Mouse (Mus musculus): Measurements from ENCODE around the gene Tjp1.

The Tjp1 gene

GRCm38 (mm10) chr7:65431018-65431695 is 96.4 kb downstream of the Tjp1 start:
- no peak for DNase-seq (ENCODE audit: low read depth)

GRCm38 (mm10) chr7:65430401-65430800 is 97.2 kb downstream of the Tjp1 start:
- DNase-seq (ENCODE audit: low read depth) = peak; percentile 24

DNA sequence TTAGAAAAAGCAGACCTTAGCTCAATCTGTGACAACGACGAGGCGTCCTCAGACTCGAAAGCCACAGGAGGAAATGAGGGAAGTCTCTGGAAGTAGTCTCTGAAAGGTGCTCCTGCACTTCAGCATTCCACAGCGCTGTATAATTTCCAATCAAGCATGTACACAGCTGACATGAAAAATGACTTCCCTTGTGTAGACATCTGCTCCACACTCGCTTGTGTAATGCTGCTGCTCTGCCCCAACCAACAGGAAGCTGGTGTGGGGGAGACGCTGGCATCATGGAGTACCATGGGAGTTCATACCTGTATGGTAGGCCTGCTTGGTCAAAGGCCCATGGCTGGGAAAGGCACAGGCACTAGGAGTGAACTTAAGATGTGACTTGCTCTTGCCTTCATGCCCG is 103.1 kb downstream of the Tjp1 start:
- no peak for DNase-seq (ENCODE audit: low read depth)

GRCm38 (mm10) chr7:65422456-65422855 is 105.1 kb downstream of the Tjp1 start:
- no peak for DNase-seq (ENCODE audit: low read depth)

DNA sequence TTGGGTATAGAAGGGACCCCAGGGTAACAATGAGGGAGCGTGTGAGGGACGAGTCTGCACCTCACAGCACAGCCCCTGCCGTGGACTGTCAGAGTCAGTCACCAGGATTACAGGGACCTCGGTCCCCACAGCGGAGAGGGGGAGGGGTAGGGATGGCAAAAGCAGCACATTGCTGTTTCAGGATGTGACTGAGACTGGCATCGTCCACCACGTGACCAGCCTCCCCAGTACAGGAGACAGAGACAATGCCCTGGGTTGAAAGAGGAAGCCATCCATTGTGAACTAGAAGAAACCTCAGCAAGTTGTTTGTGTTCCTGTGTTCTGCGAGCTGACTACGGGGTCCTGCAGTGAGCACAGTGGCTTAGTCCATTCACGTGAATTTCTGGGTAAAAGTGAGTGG is 106.1 kb downstream of the Tjp1 start:
- no peak for DNase-seq (ENCODE audit: low read depth)

GRCm38 (mm10) chr7:65419926-65420325 is 107.7 kb downstream of the Tjp1 start:
- DNase-seq (ENCODE audit: low read depth) = no peak

- no peak for DNase-seq (ENCODE audit: low read depth)
Measured at GRCm38 (mm10) chr7:65419012-65419411, 108.6 kb downstream of the Tjp1 start.

DNA sequence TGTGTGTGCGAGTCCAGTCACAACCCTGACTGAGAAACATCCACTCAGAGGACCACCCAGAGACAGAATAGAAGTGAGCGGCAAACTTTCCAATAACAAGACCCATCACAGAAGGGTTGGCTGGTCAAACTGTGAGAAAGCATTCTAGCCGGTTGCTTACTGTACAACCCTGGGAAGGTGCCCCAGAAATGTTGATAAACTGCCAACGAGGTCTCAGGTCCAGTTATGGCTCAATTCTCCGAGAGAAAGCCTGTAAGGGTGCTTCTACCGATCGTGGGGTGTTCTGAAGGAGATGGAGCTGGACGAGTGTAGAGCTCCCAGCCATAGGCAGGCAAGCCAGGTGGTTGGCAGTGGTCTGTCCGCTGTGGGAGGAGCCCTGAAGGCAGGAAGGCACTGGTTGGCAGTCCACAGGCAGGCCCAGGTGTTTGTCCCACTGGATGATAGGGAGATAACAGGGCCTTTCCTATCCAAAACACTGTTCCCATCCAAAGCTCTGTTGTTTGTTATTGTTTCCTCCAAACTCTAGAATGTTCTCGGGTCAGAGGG is 109.1 kb downstream of the Tjp1 start:
- DNase-seq (ENCODE audit: low read depth) = no peak

GRCm38 (mm10) chr7:65417231-65418100 is 110.1 kb downstream of the Tjp1 start:
- peak; percentile 51 for DNase-seq (ENCODE audit: low read depth)

GRCm38 (mm10) chr7:65416506-65416905 is 111.1 kb downstream of the Tjp1 start:
- no peak for DNase-seq (ENCODE audit: low read depth)

DNA sequence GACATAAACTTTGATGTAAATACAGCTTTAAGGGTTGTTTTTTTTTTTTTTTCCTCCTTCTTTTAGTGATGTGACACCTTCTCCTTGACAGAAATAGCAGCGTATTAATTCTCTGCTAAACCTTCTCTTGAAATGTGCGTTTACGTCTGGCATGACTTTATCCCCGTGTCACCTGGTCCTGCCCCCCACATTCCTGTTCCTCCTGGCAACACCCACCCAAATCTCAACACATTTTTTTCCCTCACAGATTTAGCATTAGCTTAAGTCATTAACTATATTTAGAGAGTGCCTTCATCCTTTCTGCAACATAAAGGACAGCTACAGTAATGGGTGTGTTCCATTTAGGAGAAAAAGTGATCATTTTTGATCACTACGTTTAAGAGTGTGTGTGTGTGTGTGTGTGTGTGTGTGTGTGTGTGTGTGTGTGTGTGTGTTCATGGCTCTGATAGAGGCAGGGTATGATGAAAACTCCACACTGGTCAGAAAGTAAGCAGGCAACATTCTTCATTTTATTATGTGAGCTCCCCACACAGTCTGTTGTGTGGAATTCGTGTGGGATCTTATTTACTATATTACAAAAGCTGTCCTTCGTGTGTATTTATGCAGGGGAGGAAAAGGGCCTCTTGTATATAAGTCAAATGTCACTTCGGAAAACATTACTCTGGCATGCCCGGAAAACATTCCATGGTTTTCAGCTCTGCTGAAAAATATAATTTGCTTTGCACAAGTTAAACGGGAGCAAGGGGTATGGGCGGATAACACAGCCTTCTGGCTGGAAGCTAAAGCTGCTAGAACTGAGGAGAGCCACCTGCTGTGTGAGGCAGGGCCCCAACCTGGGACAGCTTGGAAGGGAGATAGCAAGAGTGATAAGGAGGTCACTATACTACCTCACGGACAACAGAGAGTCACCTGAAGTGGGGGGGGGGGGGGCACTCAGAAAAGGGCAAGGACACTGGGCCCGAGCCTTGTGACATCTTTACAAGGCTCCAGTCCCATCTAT is 113.3 kb downstream of the Tjp1 start:
- no peak for DNase-seq (ENCODE audit: low read depth)

- DNase-seq (ENCODE audit: low read depth) = peak; percentile 82
Measured at GRCm38 (mm10) chr7:65410668-65411067, 116.9 kb downstream of the Tjp1 start.

GRCm38 (mm10) chr7:65406427-65406826 is 121.2 kb downstream of the Tjp1 start:
- DNase-seq (ENCODE audit: low read depth) = no peak

- DNase-seq (ENCODE audit: low read depth) = no peak
Measured at GRCm38 (mm10) chr7:65402516-65402915, 125.1 kb downstream of the Tjp1 start.

GRCm38 (mm10) chr7:65401622-65402021 is 126.0 kb downstream of the Tjp1 start:
- no peak for DNase-seq (ENCODE audit: low read depth)

DNA sequence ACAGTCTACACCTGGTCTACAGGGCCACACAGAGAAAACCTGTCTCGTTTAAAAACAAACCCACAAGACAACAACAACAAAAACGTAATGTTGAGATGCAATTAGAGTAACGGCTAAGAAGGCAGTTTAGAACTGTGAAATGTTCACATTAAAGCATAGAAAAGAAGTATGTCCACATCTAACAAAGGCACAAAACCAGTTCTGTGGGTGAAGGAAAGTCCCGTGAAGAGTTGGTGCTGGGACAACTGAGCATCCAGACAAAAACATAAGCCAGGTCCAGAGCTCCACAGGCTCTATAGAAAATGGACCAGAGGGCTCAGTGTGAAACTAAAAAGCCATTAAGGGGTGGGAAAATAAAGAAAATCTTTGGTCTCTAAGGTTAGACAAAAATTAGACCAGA is 131.7 kb downstream of the Tjp1 start:
- no peak for DNase-seq (ENCODE audit: low read depth)

- DNase-seq (ENCODE audit: low read depth) = no peak
Measured at GRCm38 (mm10) chr7:65395166-65395565, 132.4 kb downstream of the Tjp1 start.

GRCm38 (mm10) chr7:65394672-65395071 is 132.9 kb downstream of the Tjp1 start:
- no peak for DNase-seq (ENCODE audit: low read depth)

GRCm38 (mm10) chr7:65393704-65394452 is 133.7 kb downstream of the Tjp1 start:
- DNase-seq (ENCODE audit: low read depth) = no peak

DNA sequence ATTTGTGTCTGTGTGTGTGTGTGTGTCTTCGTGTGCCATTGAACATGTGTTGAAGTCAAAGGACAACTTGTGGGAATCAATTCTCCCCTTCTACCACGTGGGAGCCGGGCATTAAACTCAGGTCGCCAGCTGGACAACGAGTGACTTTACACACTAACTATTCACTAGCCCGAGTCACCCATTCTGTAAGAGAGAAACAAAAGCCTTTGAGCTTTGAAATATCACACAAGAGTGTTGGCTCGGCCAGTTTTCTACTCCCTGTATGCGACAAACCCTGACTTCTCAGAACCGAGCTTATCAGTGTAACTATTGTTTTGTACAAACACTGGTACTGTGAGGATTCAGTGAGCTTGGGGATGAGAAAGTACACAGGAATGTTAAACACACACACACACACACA is 134.6 kb downstream of the Tjp1 start:
- DNase-seq (ENCODE audit: low read depth) = no peak

DNA sequence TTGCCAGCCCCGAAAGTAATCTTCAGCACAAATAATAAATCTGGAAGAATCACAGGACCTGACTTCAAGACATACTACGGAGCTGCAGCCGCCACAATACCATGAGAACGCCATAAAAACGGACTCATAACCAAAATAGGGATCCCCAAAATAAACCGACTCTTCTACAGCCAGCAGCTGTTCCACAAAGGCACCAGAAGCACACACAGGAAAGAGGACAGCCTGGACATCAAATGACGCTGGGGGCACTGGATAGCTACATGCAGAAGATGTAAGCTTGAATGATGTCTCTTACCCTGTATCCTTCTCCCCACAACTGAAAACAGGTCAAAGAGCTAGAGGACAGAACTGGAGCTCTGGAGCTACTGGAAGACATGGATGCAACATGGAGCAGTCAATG is 138.0 kb downstream of the Tjp1 start:
- DNase-seq (ENCODE audit: low read depth) = no peak
